Mouse (Mus musculus) MEL (cell line): ENCODE results near the gene Hlcs.

Source experiments
- EP300 ChIP-seq, 2 experiments: IDR thresholded peaks; 2 replicates each; pipeline ENCODE4 v1.6.1; 2011; ENCODE audit warnings: improper control_type of control experiment in 2 of 2, low read length in 2 of 2, low read depth in 1 of 2, mild to moderate bottlenecking in 1 of 2
- POLR2AphosphoS5 ChIP-seq: IDR thresholded peaks from 2 replicates; pipeline ENCODE4 v1.6.1; 2012; ENCODE audit warnings: low read depth, borderline replicate concordance, mild to moderate bottlenecking, inconsistent platforms, low read length, moderate library complexity, mixed read lengths
- RAD21 ChIP-seq: IDR thresholded peaks from 2 replicates; pipeline ENCODE4 v1.6.1; 2011; ENCODE audit warnings: mild to moderate bottlenecking, low read depth, low read length, improper control_type of control experiment

DNA sequence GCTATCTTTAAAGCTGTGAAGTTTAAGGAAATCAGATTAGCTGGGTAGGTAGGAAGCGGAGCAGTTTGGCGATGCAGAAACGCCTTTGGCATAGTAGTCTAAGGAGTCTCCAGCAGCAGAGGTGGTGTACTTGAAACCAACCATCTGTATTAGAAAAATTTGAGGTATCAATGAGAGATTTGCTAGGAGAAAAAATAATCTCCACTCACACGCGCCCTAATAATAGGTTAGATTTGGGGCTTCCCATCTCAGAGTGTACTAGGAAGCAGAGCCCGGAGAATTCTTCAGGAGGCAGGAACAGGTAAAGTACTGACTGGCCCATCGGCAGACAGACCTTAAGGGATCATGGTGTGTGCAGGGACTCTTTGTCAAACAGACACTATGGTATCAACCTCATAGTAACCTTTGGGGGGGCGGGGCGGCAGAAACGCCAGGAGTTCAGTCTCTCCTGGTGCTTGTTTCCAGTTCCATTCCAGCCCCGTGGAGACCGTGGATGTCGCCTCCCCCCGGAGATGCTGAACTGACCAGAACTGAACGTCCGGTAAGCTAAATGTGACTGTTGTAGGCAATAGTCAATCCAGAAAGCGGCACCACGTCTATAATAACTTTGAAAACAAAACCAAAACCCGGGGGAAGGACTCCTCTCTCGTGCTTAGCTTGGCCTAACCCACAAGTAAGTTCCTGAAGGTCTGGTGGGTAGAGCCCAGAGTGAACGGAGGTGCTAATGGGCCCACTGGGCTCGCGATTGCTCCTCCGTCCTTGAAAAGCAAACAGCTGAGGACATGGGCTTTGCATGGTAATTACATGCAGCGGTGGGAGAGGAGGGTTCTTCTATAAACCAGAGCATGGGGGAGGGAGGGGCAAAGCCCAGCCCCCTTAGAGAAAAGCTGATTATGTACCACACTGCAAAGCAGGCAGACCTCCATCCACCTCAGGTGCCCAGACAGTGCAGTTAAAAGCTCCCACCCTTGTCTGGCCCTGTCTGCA, 15.8 kb upstream of the Hlcs start:
- no peak for TF ChIP-seq RAD21
- TF ChIP-seq POLR2AphosphoS5: no peak
- TF ChIP-seq EP300 (IDR thresholded peaks at IDR 0.05; ENCODE audit: low read depth in 1 of 2, low read length in 2 of 2): no peak
